Comparison of ENCODE assay signal across 24 mouse cellular contexts in genomic region chr2:125914167-125914566, GRCm38 (mm10). TPM values are rescaled to one million over a fixed set of nuclear protein-coding genes. Genes with fewer than 3 reads are reported as not detected.
DNase-seq lines count a peak whose midpoint lies in the region; ATAC-seq and TF ChIP-seq lines count a peak whose summit lies in the region.
"Had no signal": no experiment of that assay in that cellular context is flagged by ENCODE, and none has a peak within 500 bp of the region (broad histone marks: within the 10 kb centered on the region; RNA-seq: fewer than 3 reads in every experiment).

No protein-coding gene starts in this region.

- 0 out of 2 replicates have a peak overlapping the region, but pooled peaks have one; percentile 35 for H3K27ac ChIP-seq in gastrocnemius, adult 2 months
- no peak overlapping the region for H3K27ac ChIP-seq in limb, embryonic 14.5 days (replicated peaks; ENCODE audit: low read depth, low read length)
- no peak overlapping the region for H3K27ac ChIP-seq in midbrain, embryonic 11.5 days (ENCODE audit: low read depth, low read length)
- H3K27ac ChIP-seq: embryonic facial prominence, embryonic 13.5 days; forebrain, embryonic 10.5 days; forebrain, embryonic 13.5 days; hindbrain, embryonic 12.5 days; hindbrain, embryonic 15.5 days had no signal

- no peak for TF ChIP-seq CTCF in gastrocnemius, adult 2 months (IDR thresholded peaks at IDR 0.05)

- no peak overlapping the region for H3K4me3 ChIP-seq in gastrocnemius, adult 2 months
- H3K4me3 ChIP-seq in limb, embryonic 14.5 days (replicated peaks; ENCODE audit: low read length), result no peak overlapping the region
- H3K4me3 ChIP-seq in midbrain, embryonic 11.5 days (ENCODE audit: low read depth, low read length), result no peak overlapping the region
- H3K4me3 ChIP-seq: embryonic facial prominence, embryonic 13.5 days; forebrain, embryonic 10.5 days; forebrain, embryonic 13.5 days; hindbrain, embryonic 12.5 days; hindbrain, embryonic 15.5 days had no signal

- H3K4me2 ChIP-seq in limb, embryonic 14.5 days (replicated peaks; ENCODE audit: low read depth, low read length, severe bottlenecking), result no peak overlapping the region
- H3K4me2 ChIP-seq in midbrain, embryonic 11.5 days, result no peak overlapping the region
- H3K4me2 ChIP-seq: embryonic facial prominence, embryonic 13.5 days; forebrain, embryonic 13.5 days; heart, embryonic 11.5 days; hindbrain, embryonic 12.5 days; hindbrain, embryonic 15.5 days had no signal

- TF ChIP-seq POLR2A in limb, embryonic 14.5 days (IDR thresholded peaks at IDR 0.05; ENCODE audit: borderline replicate concordance, extremely low read depth, insufficient read depth, insufficient read length), result no peak

- 44% methylated on average over 1 of the region's 1 CpGs for WGBS in limb, embryonic 14.5 days
- WGBS in midbrain, embryonic 11.5 days, result 84% methylated on average over 1 of the region's 1 CpGs

- ATAC-seq in limb, embryonic 14.5 days (ENCODE audit: low FRiP score, low read depth), result peak; percentile 71; the same call in 1 of the 2 replicates
- no peak for ATAC-seq in midbrain, embryonic 11.5 days (ENCODE audit: low FRiP score)
- ATAC-seq: activated CD4-positive, CD25-positive, alpha-beta regulatory T cell, adult 4 months; CD4-positive, CD25-positive, alpha-beta regulatory T cell, adult 4 months; forebrain, embryonic 13.5 days; forebrain, embryonic 16.5 days had no signal

- no peaks in the 10 kb centered on the region for H3K36me3 ChIP-seq in limb, embryonic 14.5 days (ENCODE audit: control insufficient read depth, insufficient read depth, low read length)
- H3K36me3 ChIP-seq in midbrain, embryonic 11.5 days (ENCODE audit: control insufficient read depth, insufficient read depth, low read length), result no peaks in the 10 kb centered on the region
- H3K36me3 ChIP-seq: embryonic facial prominence, embryonic 13.5 days; hindbrain, embryonic 15.5 days had no signal

- peaks cover 9% of the 10 kb centered on the region for H3K4me1 ChIP-seq in limb, embryonic 14.5 days (ENCODE audit: control insufficient read depth, insufficient read depth, low read length)
- H3K4me1 ChIP-seq in midbrain, embryonic 11.5 days (ENCODE audit: control insufficient read depth, insufficient read depth, low read length), result no peaks in the 10 kb centered on the region
- H3K4me1 ChIP-seq: hindbrain, embryonic 15.5 days had no signal

- H3K27me3 ChIP-seq in limb, embryonic 14.5 days (ENCODE audit: control insufficient read depth, insufficient read depth, low read length), result no peaks in the 10 kb centered on the region
- no peaks in the 10 kb centered on the region for H3K27me3 ChIP-seq in midbrain, embryonic 11.5 days (ENCODE audit: control insufficient read depth, insufficient read depth, low read length)
- H3K27me3 ChIP-seq: embryonic facial prominence, embryonic 13.5 days; forebrain, embryonic 13.5 days; hindbrain, embryonic 12.5 days; hindbrain, embryonic 15.5 days had no signal

- H3K9me3 ChIP-seq in limb, embryonic 14.5 days (ENCODE audit: control insufficient read depth, low read length), result no peaks in the 10 kb centered on the region
- no peaks in the 10 kb centered on the region for H3K9me3 ChIP-seq in midbrain, embryonic 11.5 days (ENCODE audit: control insufficient read depth, low read length)
- H3K9me3 ChIP-seq: embryonic facial prominence, embryonic 13.5 days; forebrain, embryonic 10.5 days; forebrain, embryonic 13.5 days; hindbrain, embryonic 12.5 days; hindbrain, embryonic 15.5 days had no signal

- peak; percentile 15 for DNase-seq in gastrocnemius, adult 2 months
- no peak for DNase-seq in gastrocnemius, postnatal 4 days (ENCODE audit: low spot score in 2 of 2)
- DNase-seq in 3T3-L1 (ENCODE audit: low read depth, low spot score) (peak; percentile 62), adipocyte (ENCODE audit: low spot score) (peak; percentile 33)
- peak; percentile 86 for DNase-seq in limb, embryonic 14.5 days (ENCODE audit: low spot score)
- no peak for DNase-seq in midbrain, embryonic 11.5 days (ENCODE audit: low spot score, missing footprints)
- no peak for DNase-seq in thymus, postnatal 25 days
- no peak for DNase-seq in spleen, postnatal 10 days (ENCODE audit: low spot score in 2 of 2)
- DNase-seq: adrenal gland, postnatal 10 days; adrenal gland, postnatal 36 days; cerebellum, adult 18-20 months; cerebellum, adult 9-10 months; cerebellum, postnatal 14 days; gastrocnemius, postnatal 14 days; kidney, adult 11 months had no signal

- H3K9ac ChIP-seq in limb, embryonic 14.5 days (ENCODE audit: low read depth, low read length, severe bottlenecking), result no peak overlapping the region
- H3K9ac ChIP-seq in midbrain, embryonic 11.5 days (ENCODE audit: low read length), result no peak overlapping the region
- H3K9ac ChIP-seq: embryonic facial prominence, embryonic 13.5 days; forebrain, embryonic 13.5 days; hindbrain, embryonic 12.5 days; hindbrain, embryonic 15.5 days had no signal

- intact Hi-C loops in gastrocnemius, adult 2 months (cut with DNase I), result no loop called here

RNA-seq across cellular contexts. Expression of gene Cops2, which starts 55.2 kb away (rescaled TPM):
- total RNA-seq in gastrocnemius, adult 2 months (2021), result 100 to 1,000 TPM; 109 to 116 TPM
- total RNA-seq in gastrocnemius, postnatal 4 days (2021), result 100 to 1,000 TPM; 109 to 117 TPM
- polyA plus RNA-seq in limb, embryonic 14.5 days (2012; rRNA removed), result 49.0 and 75.1 TPM in 2 replicates
- 85.4 and 86.7 TPM in 2 replicates for polyA plus RNA-seq in limb, embryonic 14.5 days (2014; fragmentation: Nextera tagmentation; extraction: Ambion mirVana)
- polyA plus RNA-seq in midbrain, embryonic 11.5 days (2014; fragmentation: Nextera tagmentation; extraction: Ambion mirVana), result 120 and 124 TPM in 2 replicates

RNA-seq across cellular contexts. Expression of gene Galk2, which starts 55.3 kb away (rescaled TPM):
- total RNA-seq in gastrocnemius, adult 2 months (2021), result 1 to 10 TPM; 2.8 to 4.2 TPM
- 10 to 100 TPM; 15.9 to 16.7 TPM for total RNA-seq in gastrocnemius, postnatal 4 days (2021)
- polyA plus RNA-seq in limb, embryonic 14.5 days (2012; rRNA removed), result 29.2 and 30.5 TPM in 2 replicates
- 40.8 and 43.4 TPM in 2 replicates for polyA plus RNA-seq in limb, embryonic 14.5 days (2014; fragmentation: Nextera tagmentation; extraction: Ambion mirVana)
- 26.9 and 33.9 TPM in 2 replicates for polyA plus RNA-seq in midbrain, embryonic 11.5 days (2014; fragmentation: Nextera tagmentation; extraction: Ambion mirVana)

Comparison
In these comparisons a context has a peak if more than half of its experiments do, and no peak if none do; other contexts are left out.
1. DNase-seq: peak in gastrocnemius, adult 2 months (single experiment), 3T3-L1 (single experiment), adipocyte (single experiment) and limb, embryonic 14.5 days (single experiment); none in gastrocnemius, postnatal 4 days (0 of 2), midbrain, embryonic 11.5 days (single experiment), thymus, postnatal 25 days (single experiment) and spleen, postnatal 10 days (0 of 2).